Mouse (Mus musculus) WW6 (cell line): Measurements from ENCODE around the gene Gli3.

Experiments used
- DNase-seq: peaks from one replicate; pipeline ENCODE4 v3.0.0-alpha.2; 2013; ENCODE audit warnings: low read depth, low spot score

The Gli3 gene

GRCm38 (mm10) chr13:15495820-15496219 is 32.8 kb downstream of the Gli3 start:
- DNase-seq, result no peak

- no peak for DNase-seq
Measured at GRCm38 (mm10) chr13:15498338-15498737, 35.3 kb downstream of the Gli3 start.

- no peak for DNase-seq
Measured at GRCm38 (mm10) chr13:15510925-15511324, 47.9 kb downstream of the Gli3 start.

GRCm38 (mm10) chr13:15513114-15513513 is 50.1 kb downstream of the Gli3 start:
- no peak for DNase-seq

GRCm38 (mm10) chr13:15514082-15514481 is 51.0 kb downstream of the Gli3 start:
- no peak for DNase-seq

GRCm38 (mm10) chr13:15517048-15517760 is 54.2 kb downstream of the Gli3 start:
- no peak for DNase-seq

GRCm38 (mm10) chr13:15520353-15520752 is 57.3 kb downstream of the Gli3 start:
- DNase-seq, result no peak

- no peak for DNase-seq
Measured at GRCm38 (mm10) chr13:15522153-15522552, 59.1 kb downstream of the Gli3 start.

- no peak for DNase-seq
Measured at GRCm38 (mm10) chr13:15524208-15524607, 61.2 kb downstream of the Gli3 start.

GRCm38 (mm10) chr13:15526691-15527090 is 63.7 kb downstream of the Gli3 start:
- DNase-seq, result no peak

- DNase-seq, result no peak
Measured at GRCm38 (mm10) chr13:15531568-15531967, 68.5 kb downstream of the Gli3 start.

- no peak for DNase-seq
Measured at GRCm38 (mm10) chr13:15537206-15537605, 74.2 kb downstream of the Gli3 start.

GRCm38 (mm10) chr13:15537611-15538010 is 74.6 kb downstream of the Gli3 start:
- no peak for DNase-seq

- no peak for DNase-seq
Measured at GRCm38 (mm10) chr13:15538389-15538788, 75.4 kb downstream of the Gli3 start.

- no peak for DNase-seq
Measured at GRCm38 (mm10) chr13:15542053-15542452, 79.0 kb downstream of the Gli3 start.

GRCm38 (mm10) chr13:15543169-15543887 is 80.3 kb downstream of the Gli3 start:
- no peak for DNase-seq

- DNase-seq, result no peak
Measured at GRCm38 (mm10) chr13:15543888-15544640, 81.0 kb downstream of the Gli3 start.

GRCm38 (mm10) chr13:15545346-15545896 is 82.4 kb downstream of the Gli3 start:
- no peak for DNase-seq

GRCm38 (mm10) chr13:15546258-15546657 is 83.2 kb downstream of the Gli3 start:
- DNase-seq, result no peak

GRCm38 (mm10) chr13:15549466-15549865 is 86.4 kb downstream of the Gli3 start:
- no peak for DNase-seq

- no peak for DNase-seq
Measured at GRCm38 (mm10) chr13:15550027-15550602, 87.1 kb downstream of the Gli3 start.

GRCm38 (mm10) chr13:15550731-15551130 is 87.7 kb downstream of the Gli3 start:
- no peak for DNase-seq
